Mouse (Mus musculus) ovary, adult 18-20 months (tissue): ENCODE results near the gene Trim33.
A peak's percentile ranks its signal among the peaks of the same experiment; 100 is the strongest.

Experiments
- DNase-seq: peaks from one replicate; pipeline ENCODE4 v3.0.0; 2022; ENCODE audit warnings: low spot score, mixed read lengths

The Trim33 gene

DNA sequence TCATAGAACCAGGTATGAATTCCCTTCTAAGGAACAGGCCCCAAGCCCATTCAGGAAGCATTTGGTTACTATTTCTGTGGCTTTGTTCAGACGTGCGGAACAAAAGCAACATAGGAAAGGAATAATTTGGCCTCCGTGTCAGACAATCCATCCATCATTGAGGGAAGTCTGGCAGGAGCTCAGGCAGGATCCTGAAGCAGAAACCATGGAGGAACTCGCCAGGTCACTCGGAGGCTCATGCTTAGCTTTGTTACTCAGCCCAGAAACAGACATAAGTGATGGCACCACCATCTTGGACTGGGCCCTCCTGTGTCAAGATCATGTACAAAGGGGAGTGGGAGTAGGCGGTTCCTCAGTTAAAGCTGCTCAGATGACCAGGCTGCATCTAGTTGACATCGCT is 82.1 kb downstream of the Trim33 start:
- no peak for DNase-seq

DNA sequence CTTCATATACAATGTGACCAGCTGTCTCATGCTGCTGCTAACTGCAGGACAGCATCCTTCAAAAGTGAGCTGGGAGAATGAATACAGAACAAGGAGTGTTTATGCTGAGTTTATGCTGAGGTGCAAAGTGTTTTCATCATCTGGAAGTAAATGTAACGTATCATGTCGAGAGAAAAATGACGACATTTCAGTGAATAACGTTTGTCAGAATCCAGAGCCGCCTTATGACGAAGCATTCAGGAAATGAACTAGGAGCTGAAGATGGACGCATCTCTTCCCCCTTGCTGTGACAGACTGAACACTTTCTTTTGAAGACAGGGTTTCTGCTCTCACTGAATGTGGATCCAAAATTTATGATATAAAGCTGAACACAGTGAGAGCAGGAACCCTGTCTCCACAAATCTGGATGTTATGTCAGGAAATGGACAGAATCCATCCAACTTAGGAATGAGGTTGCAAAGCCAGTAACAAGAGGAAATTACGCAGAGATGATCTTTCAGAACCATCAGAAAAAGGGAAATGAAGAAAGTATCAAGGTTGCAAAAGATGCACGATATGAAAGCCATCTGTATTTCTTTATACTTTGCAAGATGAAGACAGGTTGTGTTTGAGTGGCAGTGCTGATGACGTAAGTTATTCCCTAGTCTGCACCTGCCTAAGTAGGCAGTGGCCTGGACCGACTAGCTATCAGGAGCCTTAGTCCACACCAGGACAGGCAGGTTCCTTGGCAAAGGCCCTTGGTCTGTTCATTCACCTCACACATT is 85.3 kb downstream of the Trim33 start:
- DNase-seq: no peak

DNA sequence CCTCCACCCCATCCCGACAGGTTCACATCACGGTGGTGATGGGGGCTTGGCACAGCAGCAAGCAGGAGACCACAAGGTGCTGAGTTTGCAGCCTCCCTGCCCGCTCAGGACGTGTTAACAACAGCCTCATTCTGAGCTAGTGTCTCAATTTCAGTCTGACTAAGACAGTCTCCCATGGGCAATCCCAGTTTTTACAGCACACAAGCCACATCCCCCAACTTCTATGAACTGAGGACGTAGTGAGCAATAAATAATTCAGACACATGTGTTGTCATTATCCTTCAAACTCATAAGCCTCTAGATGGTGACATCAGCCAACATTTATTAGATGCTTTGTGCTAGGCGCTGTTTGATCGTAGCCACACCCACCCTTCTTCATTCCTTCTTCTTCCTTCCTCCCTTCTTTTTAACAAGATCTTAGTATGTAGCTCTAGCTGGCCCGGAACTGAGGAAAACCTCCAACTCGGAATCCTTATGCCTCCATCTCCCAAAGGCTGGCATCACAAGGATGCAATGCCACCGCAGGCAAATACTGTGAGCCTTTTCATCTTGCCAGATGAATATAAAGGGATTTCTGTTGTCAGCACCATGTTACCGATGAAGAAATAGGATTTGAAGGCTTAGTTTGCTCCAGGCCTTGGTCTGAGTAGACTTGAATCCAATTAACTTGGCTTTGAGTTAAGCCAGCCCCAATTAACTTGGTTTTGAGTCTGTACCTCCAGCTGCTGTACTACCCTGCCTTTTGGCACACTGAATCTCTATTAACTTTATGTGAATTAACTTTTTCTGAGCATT is 88.3 kb downstream of the Trim33 start:
- no peak for DNase-seq

DNA sequence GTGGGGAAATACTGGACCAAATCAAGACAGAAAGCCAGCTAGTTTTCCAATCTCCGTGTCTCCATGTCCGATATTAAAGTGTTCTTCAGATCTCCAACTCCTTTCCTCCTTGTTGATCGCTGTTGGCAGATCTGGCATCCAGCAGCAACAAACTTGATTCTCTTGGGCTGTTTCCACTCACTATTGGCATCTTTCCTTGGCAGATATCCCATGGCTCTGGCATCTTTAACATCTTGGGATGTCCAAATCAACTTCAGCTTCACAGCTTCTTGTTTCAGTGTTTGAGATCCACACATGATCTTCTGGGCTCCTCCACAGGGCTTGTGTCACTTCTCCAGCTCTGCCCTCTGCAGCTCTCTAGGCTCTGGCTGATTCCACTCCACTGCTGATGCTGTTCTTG is 89.6 kb downstream of the Trim33 start:
- DNase-seq: no peak

DNA sequence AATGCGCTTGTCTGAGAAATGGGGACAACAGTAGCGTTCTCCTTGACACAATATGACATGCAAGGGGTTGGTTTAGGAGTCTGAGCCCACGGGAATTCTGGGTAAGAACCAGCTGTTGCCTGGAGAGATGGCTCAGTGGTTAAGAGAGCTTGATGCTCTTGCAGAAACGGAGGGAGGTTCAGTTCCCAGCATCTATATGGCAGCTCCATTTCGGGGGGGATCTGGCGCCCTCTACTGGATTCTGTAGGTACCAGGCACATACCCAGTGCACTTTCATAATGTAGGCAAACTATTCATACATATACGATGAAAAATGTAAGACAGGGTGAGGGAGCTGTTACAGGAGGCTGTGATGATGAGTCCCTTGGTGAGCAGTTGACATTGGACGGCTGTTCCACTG is 94.9 kb downstream of the Trim33 start:
- DNase-seq: no peak

DNA sequence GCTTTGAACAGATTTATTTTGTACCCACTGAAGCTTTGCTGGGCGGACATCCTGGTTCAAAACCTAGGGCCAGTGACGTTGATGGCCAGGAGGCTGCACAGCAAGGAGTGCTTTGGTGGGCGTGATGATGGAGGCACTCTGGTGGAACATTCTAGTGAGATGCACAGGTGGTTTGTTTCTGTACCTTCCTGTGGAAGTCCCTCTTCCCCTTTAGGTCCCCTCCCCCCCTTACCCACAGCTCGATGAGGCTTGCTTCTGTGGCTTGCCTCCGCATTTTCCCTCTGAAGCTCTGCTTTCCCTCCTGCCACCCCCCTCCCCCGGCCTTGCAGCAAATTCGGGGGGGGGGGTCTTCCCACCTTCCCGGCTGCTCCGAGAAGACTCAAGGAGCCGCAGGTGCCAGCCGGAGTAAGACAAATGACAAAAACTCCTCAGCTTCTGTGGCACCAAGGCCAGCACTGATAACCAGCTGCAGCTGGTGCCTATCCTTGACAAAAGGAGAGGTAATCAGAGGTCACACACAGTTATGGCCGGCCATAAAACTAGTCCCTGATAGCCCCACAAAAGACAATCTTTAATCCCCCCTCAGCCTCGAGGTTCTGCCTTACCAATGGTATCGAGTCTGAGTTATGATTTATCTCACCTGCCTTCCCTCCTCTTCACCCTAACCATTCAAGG is 96.2 kb downstream of the Trim33 start:
- DNase-seq: no peak

DNA sequence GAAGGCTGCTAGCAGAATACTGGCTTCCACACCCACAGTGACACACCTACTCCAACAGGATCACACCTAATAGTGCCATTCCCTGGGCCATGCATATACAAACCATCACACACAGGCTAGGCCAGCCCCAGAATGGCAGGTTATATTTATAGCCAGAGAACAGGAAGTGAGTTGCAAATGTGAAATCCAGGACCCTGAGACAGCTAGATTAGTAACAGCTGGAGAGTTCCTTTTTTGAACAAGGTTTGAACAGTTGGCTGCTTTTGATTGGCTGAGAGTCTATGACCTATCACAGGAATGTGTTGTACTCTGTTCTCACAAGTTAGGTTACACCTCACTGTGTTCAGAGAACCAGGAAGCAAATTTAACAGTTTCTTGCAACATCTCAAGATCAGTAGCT is 98.9 kb downstream of the Trim33 start:
- no peak for DNase-seq

DNA sequence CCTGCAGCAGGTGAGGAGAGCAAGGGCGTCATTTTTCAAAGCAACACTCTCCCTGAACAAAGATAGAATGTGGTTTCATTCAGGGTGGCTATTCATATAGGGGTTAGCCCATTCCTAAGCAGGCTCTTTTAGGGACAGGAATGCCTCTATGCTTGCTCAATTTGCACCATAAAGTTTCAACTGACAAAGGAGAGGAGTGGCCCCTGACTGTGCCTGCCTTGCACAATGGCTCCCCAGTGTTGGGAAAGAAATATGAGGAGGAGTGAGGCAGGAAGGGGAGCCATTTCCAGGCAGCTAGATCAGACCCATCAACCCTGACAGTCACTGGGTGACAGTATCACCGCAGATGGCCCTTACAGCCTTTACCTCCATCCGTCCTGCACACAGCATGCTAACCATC is 100.3 kb downstream of the Trim33 start:
- no peak for DNase-seq

DNA sequence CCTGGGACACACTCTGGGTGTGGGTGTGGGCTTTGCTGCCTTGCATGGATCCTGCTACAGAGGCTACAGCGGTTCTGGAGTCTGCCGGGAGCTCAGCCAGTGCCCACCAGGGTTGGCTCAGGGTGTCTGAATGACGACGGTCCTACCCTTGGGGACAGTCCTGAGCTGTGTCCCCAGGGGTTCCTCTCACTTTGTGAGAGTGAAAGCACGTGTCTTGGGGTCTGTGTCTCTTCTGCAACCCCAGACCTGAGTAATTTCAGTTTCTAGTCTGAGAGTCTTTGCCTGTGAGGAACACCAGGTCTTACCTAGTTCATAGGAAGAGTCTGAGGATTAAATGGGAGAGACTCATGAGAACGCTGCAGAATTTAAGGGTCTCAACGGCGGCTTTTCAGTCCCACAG is 101.7 kb downstream of the Trim33 start:
- no peak for DNase-seq

DNA sequence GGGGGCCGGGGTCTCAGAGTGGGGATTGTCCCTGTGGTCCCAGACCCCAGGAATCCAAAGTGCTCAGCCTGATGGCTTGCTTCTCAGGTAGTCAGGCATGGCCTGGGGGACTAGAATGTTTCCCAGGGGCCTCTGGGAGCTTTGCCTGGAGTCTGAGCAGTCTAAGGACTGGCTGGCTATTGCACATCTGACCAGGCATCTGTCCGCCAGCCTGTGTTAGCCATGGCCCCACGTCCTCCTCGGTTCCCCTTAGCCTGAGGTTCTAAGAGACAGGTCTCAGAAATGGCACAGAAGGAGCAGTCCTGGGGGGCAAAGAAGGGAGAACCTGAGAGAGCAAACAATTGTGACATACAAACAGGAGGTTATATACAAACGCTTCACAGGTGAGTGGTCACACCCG is 102.3 kb downstream of the Trim33 start:
- no peak for DNase-seq

DNA sequence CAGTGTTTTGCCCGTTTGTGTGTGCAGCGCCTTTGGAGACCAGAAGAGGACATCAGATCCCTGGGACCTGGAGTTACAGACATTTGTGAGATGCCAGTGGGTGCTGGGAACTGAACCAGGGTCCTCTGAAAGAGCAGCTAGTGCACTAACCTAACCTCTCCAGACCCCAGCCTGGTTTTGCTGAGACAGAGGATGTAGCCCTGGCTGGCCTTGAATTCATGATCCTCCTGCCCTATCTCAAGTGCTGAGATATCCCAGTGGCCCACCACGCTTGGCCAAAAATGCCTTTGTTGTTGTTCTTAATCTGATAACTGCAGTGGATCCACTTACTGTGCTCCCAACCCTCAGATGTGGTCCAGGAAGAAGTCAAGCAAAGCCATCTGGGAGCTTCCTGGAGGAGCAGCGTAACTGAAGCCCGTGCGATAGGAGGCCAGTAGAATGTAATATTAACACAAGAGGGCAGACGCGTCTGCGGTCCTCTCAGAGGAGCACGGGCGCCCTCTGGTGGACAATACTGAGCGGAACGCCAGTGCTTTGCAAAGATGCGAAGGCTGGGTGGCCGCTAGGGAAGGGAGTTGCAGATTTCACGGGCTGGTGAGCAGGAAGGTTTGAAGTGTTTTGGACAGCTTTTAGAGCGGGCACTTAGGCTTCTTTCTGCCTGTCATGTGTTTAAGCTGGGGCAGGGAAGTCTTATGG is 103.9 kb downstream of the Trim33 start:
- DNase-seq: peak; percentile 74

DNA sequence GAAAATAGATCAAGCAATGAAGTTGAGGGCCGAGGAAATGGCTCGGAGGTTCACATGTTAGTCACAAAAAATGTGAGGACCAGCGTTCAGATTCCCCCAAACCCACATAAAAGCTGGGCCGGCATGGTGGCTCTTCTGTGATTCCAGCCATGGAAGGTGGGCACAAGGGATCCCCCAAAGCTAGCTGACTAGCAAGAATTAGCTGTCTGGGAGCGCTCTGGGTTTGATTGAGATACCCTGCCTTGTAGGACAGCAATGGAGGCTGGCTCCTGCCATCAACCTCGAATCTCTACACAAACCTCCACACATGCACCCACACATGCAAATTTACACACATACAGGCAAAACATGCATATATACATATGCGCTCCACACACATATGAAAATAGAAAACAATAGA is 105.4 kb downstream of the Trim33 start:
- no peak for DNase-seq

DNA sequence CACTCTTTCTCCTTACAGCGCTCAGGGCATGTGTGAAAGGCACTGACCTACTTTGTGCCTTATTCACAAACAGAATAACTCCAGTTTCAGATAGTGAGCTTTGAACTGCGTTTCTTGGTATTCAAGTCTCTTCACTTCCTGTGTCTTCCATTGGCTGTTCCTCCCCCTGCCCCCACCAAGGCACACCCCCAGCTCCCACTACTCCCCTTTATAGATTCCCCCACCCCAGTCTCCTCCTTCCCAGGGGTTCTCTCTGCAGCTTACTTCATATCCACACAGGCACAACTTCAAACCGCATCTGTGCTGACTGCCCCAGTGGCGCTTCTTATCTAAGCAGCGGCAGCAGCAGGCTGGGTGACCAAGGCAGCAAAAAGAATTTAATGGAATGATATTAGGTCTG is 105.9 kb downstream of the Trim33 start:
- DNase-seq: no peak

DNA sequence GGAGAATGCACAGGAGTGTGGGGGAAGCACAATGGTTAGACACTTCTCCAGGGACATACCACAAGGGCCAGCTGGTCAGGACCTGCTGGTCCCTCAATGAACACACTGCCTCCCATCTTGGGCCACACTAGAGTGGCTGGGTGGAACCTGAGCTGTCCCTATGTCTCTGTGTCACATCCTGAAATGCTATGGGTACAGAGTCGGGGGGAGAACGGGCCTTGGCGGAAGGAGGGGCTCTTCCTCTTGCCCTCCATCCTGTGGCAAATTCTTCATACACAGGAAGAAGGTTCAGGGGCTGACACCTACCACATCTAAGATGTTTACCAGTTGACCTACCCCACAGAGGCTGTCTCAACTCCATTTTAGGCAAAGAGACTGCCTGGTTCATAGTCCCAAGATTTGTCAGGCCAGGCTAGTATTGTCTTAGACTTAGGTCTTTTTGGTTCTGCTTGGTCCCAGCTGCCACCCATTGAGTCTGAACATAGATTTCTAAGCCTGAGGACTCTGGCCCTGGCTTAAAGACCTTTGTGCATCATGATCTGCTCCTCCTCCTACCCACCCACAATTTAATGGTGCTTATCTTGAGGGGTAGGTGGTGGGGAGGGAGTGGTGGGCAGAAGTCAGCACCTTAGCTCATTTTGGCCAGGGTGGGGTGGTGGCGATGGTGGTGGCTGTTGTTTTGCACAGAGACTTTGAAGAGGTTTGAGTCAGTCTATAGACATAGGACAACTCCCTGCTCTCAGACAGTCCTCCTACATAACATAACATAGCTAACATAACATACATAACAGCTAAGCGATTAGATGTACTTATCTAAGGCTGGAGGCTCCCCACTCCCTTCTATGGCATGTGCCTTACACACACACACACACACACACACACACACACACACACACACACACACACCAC is 106.5 kb downstream of the Trim33 start:
- DNase-seq: no peak

DNA sequence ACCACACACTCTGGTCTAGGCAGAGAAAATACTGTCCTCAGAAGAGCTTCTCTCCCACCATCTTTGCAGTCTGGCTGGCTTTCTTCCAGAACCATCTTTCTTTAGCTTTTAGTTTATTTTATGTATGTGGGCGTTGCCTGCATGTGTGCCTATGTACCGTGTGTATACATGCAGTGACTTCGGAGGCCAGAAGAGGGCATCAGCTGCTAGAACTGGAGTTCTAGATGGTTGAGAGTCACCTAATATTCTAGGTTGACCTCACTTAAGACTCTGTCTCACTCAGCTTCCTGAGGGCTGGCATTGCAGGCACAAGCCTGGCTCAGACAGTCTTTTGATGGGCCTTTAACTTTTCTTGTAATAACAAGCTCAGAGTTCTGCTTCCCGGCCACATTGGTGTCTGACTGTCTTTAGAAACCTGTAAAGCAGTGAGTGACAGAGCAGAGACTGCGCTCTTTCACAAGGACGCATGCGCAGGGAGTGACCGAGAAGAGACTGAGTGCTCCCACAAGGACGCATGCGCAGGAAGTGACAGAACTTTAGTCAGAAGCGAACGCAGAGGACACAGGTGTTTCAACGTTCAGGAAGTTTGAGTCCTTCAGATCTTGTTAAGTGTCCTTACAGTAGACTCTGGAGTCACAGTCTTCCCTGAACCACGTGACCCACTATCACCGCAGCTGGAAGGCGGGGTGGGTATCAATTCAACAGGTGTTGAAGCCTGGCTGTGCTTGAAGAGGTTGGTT is 107.4 kb downstream of the Trim33 start:
- no peak for DNase-seq

DNA sequence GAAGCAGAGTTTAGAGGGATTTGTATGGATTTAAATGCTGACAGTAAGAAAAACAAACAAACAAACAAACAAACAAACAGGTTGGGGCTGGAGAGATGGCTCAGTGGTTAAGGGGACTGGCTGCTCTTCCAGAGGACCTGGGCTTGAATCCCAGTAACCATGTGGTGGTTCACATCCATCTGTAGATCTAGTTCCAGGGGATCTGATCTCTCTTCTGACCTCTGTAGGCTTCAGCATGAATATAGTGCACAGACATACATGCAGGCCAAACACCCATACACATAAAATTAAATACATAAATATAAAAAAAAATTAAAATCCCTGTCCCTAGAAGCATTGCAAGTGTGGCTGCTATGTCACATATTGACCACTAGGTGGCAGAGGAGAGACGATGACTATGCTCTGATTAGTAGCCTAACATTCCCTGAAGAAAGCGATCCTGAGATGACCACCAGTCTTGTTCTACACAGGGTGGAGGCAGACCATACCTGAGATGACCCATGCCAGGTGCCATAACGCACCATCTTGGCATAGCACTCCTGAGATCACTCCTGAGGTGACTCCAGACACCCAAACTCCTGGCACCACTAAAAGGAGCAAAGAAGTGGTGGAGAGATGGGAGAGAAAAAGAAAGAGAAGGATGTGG is 113.6 kb downstream of the Trim33 start:
- DNase-seq: no peak

DNA sequence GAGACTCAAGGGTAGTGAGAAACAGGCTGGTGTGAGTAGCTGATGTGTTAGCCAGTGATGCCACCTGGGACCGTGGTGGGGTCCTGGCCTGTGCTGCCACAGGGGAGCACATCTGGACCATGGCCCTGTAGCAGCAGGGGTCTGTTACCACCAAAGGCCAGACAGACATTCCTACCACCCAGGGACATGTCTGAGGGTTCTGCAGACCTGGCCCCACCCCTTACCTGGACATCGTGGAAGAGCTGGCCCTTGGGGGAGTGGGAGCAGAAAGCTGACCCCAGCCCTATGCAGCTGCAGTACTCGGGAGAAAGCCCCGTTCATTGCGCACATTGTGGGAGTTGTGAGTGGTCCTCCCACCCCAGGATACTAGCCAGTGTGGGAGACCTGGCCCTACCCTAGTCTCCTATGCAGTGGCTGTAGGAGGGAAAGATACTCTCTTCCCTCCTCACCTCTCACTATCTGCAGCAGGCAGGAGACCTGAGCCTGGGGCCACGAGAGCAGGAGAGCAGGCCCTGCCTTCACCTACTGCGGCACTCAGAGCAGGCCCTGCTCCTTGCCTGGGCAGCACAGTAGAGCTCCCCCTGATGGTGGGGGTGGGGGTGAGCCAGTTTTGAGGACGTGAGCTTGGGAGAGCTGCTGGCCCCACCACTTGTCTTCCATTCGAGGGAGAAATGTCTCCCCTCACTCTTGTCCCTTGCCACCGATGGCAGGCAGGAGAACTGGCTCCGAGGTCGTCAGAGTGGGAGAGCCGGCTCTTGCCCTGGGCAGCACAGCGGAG is 114.4 kb downstream of the Trim33 start:
- DNase-seq: no peak

DNA sequence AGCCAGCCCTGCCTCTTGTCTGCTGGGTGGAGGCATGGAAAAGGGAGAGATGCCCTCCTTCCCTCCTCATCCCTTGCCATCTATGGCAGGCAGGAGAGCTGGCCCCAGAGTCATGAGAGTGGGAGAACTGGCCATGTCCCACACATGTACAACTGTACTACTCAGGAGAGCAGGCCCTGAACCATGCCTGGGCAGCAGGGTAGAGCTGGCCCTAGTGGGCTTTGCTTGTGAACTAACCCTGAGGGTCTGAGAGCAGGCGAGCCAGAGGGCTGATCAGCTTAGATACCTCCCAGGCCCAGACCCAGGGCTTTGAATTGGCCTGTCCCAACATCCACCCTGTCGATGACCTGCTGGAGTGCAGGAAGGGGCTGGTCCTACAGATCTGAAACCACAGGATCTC is 115.0 kb downstream of the Trim33 start:
- DNase-seq: no peak

DNA sequence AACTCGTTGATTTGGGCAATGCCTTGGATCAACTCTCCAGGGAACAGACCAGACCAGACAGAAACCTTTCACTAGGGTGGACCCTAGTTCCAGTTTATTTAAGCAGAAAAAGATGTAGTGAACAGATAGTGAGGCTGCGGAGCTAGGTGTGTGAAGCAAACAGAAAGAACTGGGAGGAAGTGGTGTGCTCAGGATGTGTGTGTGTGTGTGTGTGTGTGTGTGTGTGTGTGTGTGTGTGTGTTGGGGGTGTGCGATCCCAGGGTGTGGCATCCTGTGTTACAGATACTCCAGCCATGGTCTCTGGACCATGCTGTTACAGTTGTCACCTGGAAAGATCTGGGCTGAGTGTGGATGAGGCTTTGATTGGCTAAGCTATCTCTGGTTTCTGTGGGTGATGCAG is 118.4 kb downstream of the Trim33 start:
- DNase-seq: no peak
